Mouse (Mus musculus): ENCODE results near the gene Twist2.

GRCm38 (mm10) chr1:91816067-91816466 lies 14.8 kb downstream of the Twist2 start:
- no peak for TF ChIP-seq POLR2A (IDR thresholded peaks at IDR 0.05; ENCODE audit: low read depth, low read length)
- TF ChIP-seq CTCF (conservative IDR thresholded peaks at IDR 0.05; ENCODE audit: insufficient read depth, insufficient read length, low read depth, low read length), result no peak

All from kidney, adult 2 months (tissue).